Mouse (Mus musculus) stomach, postnatal 0 days (tissue): ENCODE data around the gene Zc3hav1.

Source experiments
- CTCF ChIP-seq: IDR thresholded peaks from 2 replicates; pipeline ENCODE4 v1.5.1; 2016; ENCODE audit warnings: antibody characterized with exemption, low read depth, mild to moderate bottlenecking, moderate library complexity
- EP300 ChIP-seq: optimal IDR thresholded peaks from 2 replicates; pipeline ENCODE3; 2016; ENCODE audit warnings: antibody characterized with exemption

DNA sequence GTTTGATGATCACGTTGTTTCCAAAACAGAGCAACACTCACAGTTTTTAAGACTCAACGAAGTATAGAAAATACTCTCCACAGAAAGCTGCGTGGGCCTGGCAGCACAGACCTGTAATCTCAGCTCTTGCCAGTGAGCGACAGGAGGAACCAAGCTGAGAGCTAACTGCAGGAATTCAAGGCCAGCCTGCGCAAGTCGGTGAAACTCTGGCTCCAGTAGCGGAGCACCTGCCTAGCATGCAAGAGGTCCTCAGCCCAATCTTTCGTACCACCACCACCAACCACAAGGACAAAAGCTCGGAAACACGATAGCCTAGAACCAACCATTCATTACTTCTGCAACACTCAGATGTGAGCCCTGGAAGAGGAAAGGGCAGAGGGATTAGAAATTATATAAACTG, 2.0 kb downstream of the Zc3hav1 start:
- TF ChIP-seq CTCF: no peak
- no peak for TF ChIP-seq EP300
